Mouse (Mus musculus) intestine, embryonic 14.5 days (tissue): ENCODE data around the gene Cd5. TPM values are rescaled to one million over a fixed set of nuclear protein-coding genes. Genes with fewer than 3 reads are reported as not detected.

Experiments used
- ATAC-seq: fragments of 200-750 bp; cut with Nextera tagmentation; replicated peaks from 2 replicates; pipeline ENCODE4 v1.8.0; 2017; ENCODE audit warnings: low read depth, moderate number of reproducible peaks, moderate TSS enrichment, moderate library complexity; ENCODE audit not compliant: low FRiP score, low TSS enrichment
- DNase-seq: peaks from one replicate; pipeline ENCODE4 v3.0.0-alpha.2; 2018; ENCODE audit warnings: low spot score
- H3K27ac ChIP-seq: fragments of 300-500 bp; sonication (generic); 2 replicates; pipeline ENCODE4 v1.5.1; 2014; ENCODE audit warnings: low read depth, mild to moderate bottlenecking, control low read depth
- H3K27me3 ChIP-seq: fragments of 300-500 bp; sonication (generic); replicated peaks from 2 replicates; pipeline ENCODE4 v1.6.1; 2014; ENCODE audit warnings: low read length, control low read depth; ENCODE audit not compliant: control insufficient read depth, insufficient read depth
- H3K36me3 ChIP-seq: fragments of 300-500 bp; sonication (generic); 2 replicates; pipeline ENCODE4 v1.6.1; 2014; ENCODE audit warnings: low read length, control low read depth; ENCODE audit not compliant: control insufficient read depth, insufficient read depth
- H3K4me1 ChIP-seq: fragments of 300-500 bp; sonication (generic); replicated peaks from 2 replicates; pipeline ENCODE4 v1.6.1; 2014; ENCODE audit warnings: low read length, control low read depth, mixed read lengths; ENCODE audit not compliant: control insufficient read depth, insufficient read depth
- H3K4me2 ChIP-seq: fragments of 300-500 bp; sonication (generic); 2 replicates; pipeline ENCODE4 v1.6.1; 2014; ENCODE audit warnings: low read length
- H3K4me3 ChIP-seq: fragments of 300-500 bp; sonication (generic); 2 replicates; pipeline ENCODE4 v1.5.1; 2014; ENCODE audit warnings: low read depth, low read length, control low read depth, mixed read lengths
- H3K9ac ChIP-seq: fragments of 300-500 bp; sonication (generic); 2 replicates; pipeline ENCODE4 v1.6.1; 2014; ENCODE audit warnings: mild to moderate bottlenecking, low read length
- H3K9me3 ChIP-seq: fragments of 300-500 bp; sonication (generic); 2 replicates; pipeline ENCODE4 v1.6.1; 2016; ENCODE audit warnings: low read length, control low read depth; ENCODE audit not compliant: control insufficient read depth
- WGBS: fragments of 180-500 bp; shearing (Covaris S2); extraction: QIAGEN DNeasy Blood & Tissue Kit; methylation state at CpG from one replicate; pipeline ENCODE4 v1.1.7; 2014; 5-methylcytosine and 5-hydroxymethylcytosine counted together
- polyA plus RNA-seq: library from polyadenylated mRNA; unstranded; fragments of >200 nt; fragmentation: Nextera tagmentation; extraction: Ambion mirVana; gene quantifications from 2 replicates; pipeline ENCODE4 v1.2.1, GENCODE M21; 2014

Gene Cd5
- polyA plus RNA-seq, 1 experiment from 2014 or later = not detected

GRCm38 (mm10) chr19:10709360-10710087, 29.3 kb downstream of the Cd5 start:
- Histone ChIP-seq H3K9me3 (no peaks in the 10 kb centered on the region), H3K9ac (no peak overlapping the region), H3K4me2 (no peak overlapping the region), H3K4me1 (no peaks in the 10 kb centered on the region; the same call in 1 of the 2 replicates), H3K27ac (peak overlapping the region; percentile 39; the same call in 1 of the 2 replicates), H3K27me3 (no peaks in the 10 kb centered on the region), H3K36me3 (peaks cover 63% of the 10 kb centered on the region), H3K4me3 (no peak overlapping the region)
- peak; percentile 98 for DNase-seq
- ATAC-seq = peak; percentile 65
- WGBS = 23% methylated on average over 8 of the region's 8 CpGs

GRCm38 (mm10) chr19:10708900-10709299, 29.9 kb downstream of the Cd5 start:
- no peak overlapping the region for H3K27ac ChIP-seq
- H3K9ac ChIP-seq = no peak overlapping the region
- no peaks in the 10 kb centered on the region for H3K9me3 ChIP-seq
- H3K36me3 ChIP-seq = peaks cover 60% of the 10 kb centered on the region
- H3K27me3 ChIP-seq = no peaks in the 10 kb centered on the region
- DNase-seq (no peak), ATAC-seq (no peak)
- WGBS = 81% methylated on average over 6 of the region's 6 CpGs
- no peaks in the 10 kb centered on the region; the same call in 1 of the 2 replicates for H3K4me1 ChIP-seq
- H3K4me2 ChIP-seq = no peak overlapping the region
- H3K4me3 ChIP-seq = no peak overlapping the region

GRCm38 (mm10) chr19:10707881-10708280, 30.9 kb downstream of the Cd5 start:
- Histone ChIP-seq H3K27ac (no peak overlapping the region), H3K4me2 (no peak overlapping the region), H3K4me1 (no peaks in the 10 kb centered on the region; the same call in 1 of the 2 replicates), H3K27me3 (no peaks in the 10 kb centered on the region), H3K4me3 (no peak overlapping the region), H3K36me3 (peaks cover 50% of the 10 kb centered on the region), H3K9ac (no peak overlapping the region), H3K9me3 (no peaks in the 10 kb centered on the region)
- 95% methylated on average over 1 of the region's 1 CpGs for WGBS
- no peak for ATAC-seq
- DNase-seq = no peak

- DNase-seq = no peak
- WGBS = 81% methylated on average over 13 of the region's 13 CpGs
- Histone ChIP-seq H3K4me1 (no peaks in the 10 kb centered on the region; the same call in 1 of the 2 replicates), H3K9me3 (no peaks in the 10 kb centered on the region), H3K4me3 (no peak overlapping the region), H3K27me3 (no peaks in the 10 kb centered on the region), H3K4me2 (no peak overlapping the region), H3K36me3 (peaks cover 44% of the 10 kb centered on the region), H3K27ac (no peak overlapping the region), H3K9ac (no peak overlapping the region)
- ATAC-seq = no peak
Measured at GRCm38 (mm10) chr19:10707087-10707875, 31.5 kb downstream of the Cd5 start.

GRCm38 (mm10) chr19:10703470-10703869, 35.3 kb downstream of the Cd5 start:
- Histone ChIP-seq H3K4me1 (peaks cover 27% of the 10 kb centered on the region), H3K27me3 (no peaks in the 10 kb centered on the region), H3K27ac (no peak overlapping the region), H3K9me3 (no peaks in the 10 kb centered on the region), H3K9ac (no peak overlapping the region), H3K36me3 (peaks cover 20% of the 10 kb centered on the region), H3K4me2 (no peak overlapping the region), H3K4me3 (no peak overlapping the region)
- WGBS = 90% methylated on average over 8 of the region's 8 CpGs
- DNase-seq (no peak), ATAC-seq (no peak)

GRCm38 (mm10) chr19:10702125-10702524, 36.7 kb downstream of the Cd5 start:
- no peak overlapping the region for H3K27ac ChIP-seq
- no peak overlapping the region for H3K4me2 ChIP-seq
- H3K36me3 ChIP-seq = peaks cover 10% of the 10 kb centered on the region; the same call in 1 of the 2 replicates
- ATAC-seq (no peak), DNase-seq (no peak)
- peaks cover 41% of the 10 kb centered on the region for H3K4me1 ChIP-seq
- WGBS = 79% methylated on average over 8 of the region's 8 CpGs
- H3K4me3 ChIP-seq = no peak overlapping the region
- no peak overlapping the region for H3K9ac ChIP-seq
- no peaks in the 10 kb centered on the region for H3K9me3 ChIP-seq
- no peaks in the 10 kb centered on the region for H3K27me3 ChIP-seq

- WGBS = 67% methylated on average over 6 of the region's 6 CpGs
- Histone ChIP-seq H3K27me3 (no peaks in the 10 kb centered on the region), H3K9ac (no peak overlapping the region), H3K4me3 (no peak overlapping the region), H3K9me3 (no peaks in the 10 kb centered on the region), H3K4me1 (peaks cover 49% of the 10 kb centered on the region), H3K4me2 (no peak overlapping the region), H3K27ac (no peak overlapping the region), H3K36me3 (peaks cover under 1% of the 10 kb centered on the region; the same call in 1 of the 2 replicates)
- no peak for DNase-seq
- ATAC-seq = no peak
Measured at GRCm38 (mm10) chr19:10701013-10701726, 37.6 kb downstream of the Cd5 start.

- H3K4me2 ChIP-seq = peak overlapping the region; percentile 1
- H3K9ac ChIP-seq = no peak overlapping the region
- H3K36me3 ChIP-seq = no peaks in the 10 kb centered on the region
Measured at GRCm38 (mm10) chr19:10699851-10700250, 39.0 kb downstream of the Cd5 start.

More at GRCm38 (mm10) chr19:10699851-10700250, 39.0 kb downstream of the Cd5 start:
- DNase-seq (no peak), ATAC-seq (peak; percentile 71)
- peaks cover 59% of the 10 kb centered on the region for H3K4me1 ChIP-seq
- peak overlapping the region; percentile 47 for H3K27ac ChIP-seq
- H3K27me3 ChIP-seq = no peaks in the 10 kb centered on the region
- WGBS = 17% methylated on average over 9 of the region's 9 CpGs
- no peak overlapping the region for H3K4me3 ChIP-seq
- H3K9me3 ChIP-seq = no peaks in the 10 kb centered on the region
